Mouse (Mus musculus) myocyte (in vitro differentiated cells): ENCODE results near the gene Coa3.

ENCODE experiments used
- CEBPB ChIP-seq: IDR thresholded peaks from 2 replicates; pipeline ENCODE4 v1.6.1; 2011; ENCODE audit warnings: mild to moderate bottlenecking, moderate library complexity; ENCODE audit not compliant: poor library complexity, insufficient read depth, severe bottlenecking
- E2F4 ChIP-seq: IDR thresholded peaks from one replicate; pipeline ENCODE4 v1.6.1; 2011; ENCODE audit warnings: mild to moderate bottlenecking, control low read depth, moderate library complexity; ENCODE audit not compliant: insufficient read depth
- MYOD1 ChIP-seq, 3 experiments: IDR thresholded peaks; one replicate each; pipeline ENCODE4 v1.6.1; 2011; ENCODE audit warnings: control low read depth in 2 of 3, low read depth in 2 of 3, mild to moderate bottlenecking in 2 of 3, moderate library complexity in 1 of 3; ENCODE audit not compliant: insufficient read length in 2 of 3, control insufficient read depth in 1 of 3
- POLR2A ChIP-seq: IDR thresholded peaks from one replicate; pipeline ENCODE4 v1.6.1; 2011; ENCODE audit warnings: low read depth, mild to moderate bottlenecking, control low read depth, moderate library complexity; ENCODE audit not compliant: insufficient read length
- TCF12 ChIP-seq: IDR thresholded peaks from one replicate; pipeline ENCODE4 v1.6.1; 2011; ENCODE audit warnings: mild to moderate bottlenecking, control low read depth; ENCODE audit not compliant: poor library complexity, insufficient read depth, severe bottlenecking
- TCF3 ChIP-seq: IDR thresholded peaks from one replicate; pipeline ENCODE4 v1.6.1; 2011; ENCODE audit warnings: low read depth, control low read depth; ENCODE audit not compliant: insufficient read length
- USF1 ChIP-seq: IDR thresholded peaks from one replicate; pipeline ENCODE4 v1.6.1; 2011; ENCODE audit warnings: low read depth, mild to moderate bottlenecking, control low read depth, moderate library complexity

GRCm38 (mm10) chr11:101275309-101275708, 3.6 kb downstream of the Coa3 start:
- TF ChIP-seq MYOD1 (IDR thresholded peaks at IDR 0.05; ENCODE audit: control insufficient read depth in 1 of 3, insufficient read length in 2 of 3, low read depth in 2 of 3): no peak
- no peak for TF ChIP-seq TCF12
- no peak for TF ChIP-seq E2F4
- TF ChIP-seq POLR2A: no peak
- no peak for TF ChIP-seq CEBPB
- TF ChIP-seq TCF3: no peak
- TF ChIP-seq USF1: no peak
